Mouse (Mus musculus) layer of hippocampus, postnatal 10 days (tissue): ENCODE results near the gene Cd5. TPM values are rescaled to one million over a fixed set of nuclear protein-coding genes. Genes with fewer than 3 reads are reported as not detected.

ENCODE experiments used
- DNase-seq, 2 experiments: peaks; one replicate each; pipeline ENCODE4 v3.0.0; 2021; ENCODE audit warnings: low spot score in 2 of 2
- total RNA-seq, 2 experiments: library from RNA; stranded (reverse); gene quantifications; 2 replicates each; pipeline ENCODE4 v1.2.3; 2021

Cd5 gene
- total RNA-seq, 2 experiments from 2014 or later, result 0.29 to 0.32 TPM

DNA sequence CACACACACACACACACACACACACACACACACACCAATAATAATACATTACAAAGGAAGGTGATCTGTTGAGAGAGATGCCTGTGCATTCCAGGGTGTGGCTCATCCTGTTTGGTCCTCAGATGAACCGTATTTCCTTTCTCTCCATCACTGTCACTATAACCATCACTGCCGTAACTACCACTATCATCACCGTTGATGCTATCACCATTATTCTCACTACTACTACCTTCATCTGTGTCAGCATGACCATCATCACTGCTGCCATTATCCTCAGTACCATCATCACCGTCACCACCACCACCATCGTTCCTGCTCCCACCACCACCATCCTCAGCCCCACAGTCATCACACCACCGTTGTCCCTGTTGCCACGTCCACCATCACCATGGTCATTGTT is 6.8 kb downstream of the Cd5 start:
- no peak for DNase-seq

DNA sequence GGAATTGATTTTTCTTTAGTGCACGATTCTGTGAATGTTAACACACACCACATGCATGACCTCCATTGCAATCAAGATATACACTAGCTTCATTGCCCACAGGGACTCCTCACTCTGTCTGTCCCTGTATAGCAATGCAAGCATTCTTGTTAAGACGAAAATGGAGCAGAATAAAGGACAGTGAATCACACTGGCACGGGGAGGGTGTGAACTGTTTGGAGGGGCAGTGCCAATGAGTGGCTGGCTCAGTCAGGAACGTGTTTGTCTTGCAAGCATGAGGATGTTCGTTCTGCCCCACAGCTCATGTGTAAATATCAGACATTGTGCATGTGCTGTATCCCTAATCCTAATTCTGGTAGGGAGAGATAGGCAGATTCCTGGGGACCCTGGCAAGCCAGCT is 8.3 kb downstream of the Cd5 start:
- no peak for DNase-seq

DNA sequence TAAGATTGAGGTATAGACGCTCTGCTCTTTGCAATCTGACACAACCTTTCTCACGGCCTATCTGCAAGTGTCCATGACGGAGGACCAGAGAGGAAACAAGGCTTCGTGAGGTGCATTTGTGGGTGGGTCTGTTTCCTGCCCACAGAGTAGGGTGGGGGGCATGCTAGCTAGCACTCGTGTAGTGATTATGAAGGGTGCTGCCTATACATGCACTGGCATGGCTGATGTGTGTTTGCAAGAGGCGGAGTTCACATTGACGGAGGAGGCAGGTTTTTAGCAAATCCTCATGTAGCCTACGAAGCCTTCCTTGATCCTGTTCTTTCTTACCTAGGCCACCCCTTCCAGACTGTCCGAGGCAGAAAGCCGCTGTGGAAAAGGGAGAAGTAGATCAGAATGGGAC is 8.9 kb downstream of the Cd5 start:
- no peak for DNase-seq

DNA sequence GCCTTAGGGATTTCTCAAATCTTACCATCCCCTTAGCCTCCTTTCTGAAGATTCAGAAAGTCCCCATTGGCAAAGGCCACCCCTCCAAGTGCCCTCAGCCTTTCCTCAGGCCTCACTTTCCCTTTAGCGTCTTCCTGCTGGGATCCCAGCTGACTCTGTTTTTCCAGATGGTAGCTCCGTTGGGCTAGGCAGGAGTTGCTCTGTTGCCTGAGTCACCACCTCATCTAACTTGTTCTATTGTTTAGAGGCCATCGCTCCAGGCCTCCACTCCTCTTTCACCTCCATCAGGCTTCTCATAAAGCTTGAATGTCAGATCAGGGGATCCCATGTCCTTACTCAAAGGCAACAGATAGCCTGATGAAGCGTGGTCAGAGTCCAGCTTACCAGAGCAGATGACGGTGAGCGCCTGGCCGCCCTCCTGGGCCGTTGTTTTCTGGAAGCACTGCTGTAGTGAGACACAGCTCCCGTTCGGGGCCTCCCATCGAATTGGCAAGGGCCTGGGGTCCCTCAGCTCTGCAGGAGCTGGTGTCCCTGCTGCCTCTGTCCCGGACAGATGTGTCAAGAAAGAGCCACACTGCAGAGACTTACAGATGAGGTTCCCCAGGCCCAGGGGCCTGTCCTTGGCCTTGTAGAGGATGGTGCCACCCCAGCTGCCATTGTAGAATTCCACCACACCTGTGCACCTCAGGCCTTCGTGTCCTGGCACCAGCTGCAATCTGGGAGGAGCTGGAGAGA is 14.0 kb downstream of the Cd5 start:
- DNase-seq, result no peak

DNA sequence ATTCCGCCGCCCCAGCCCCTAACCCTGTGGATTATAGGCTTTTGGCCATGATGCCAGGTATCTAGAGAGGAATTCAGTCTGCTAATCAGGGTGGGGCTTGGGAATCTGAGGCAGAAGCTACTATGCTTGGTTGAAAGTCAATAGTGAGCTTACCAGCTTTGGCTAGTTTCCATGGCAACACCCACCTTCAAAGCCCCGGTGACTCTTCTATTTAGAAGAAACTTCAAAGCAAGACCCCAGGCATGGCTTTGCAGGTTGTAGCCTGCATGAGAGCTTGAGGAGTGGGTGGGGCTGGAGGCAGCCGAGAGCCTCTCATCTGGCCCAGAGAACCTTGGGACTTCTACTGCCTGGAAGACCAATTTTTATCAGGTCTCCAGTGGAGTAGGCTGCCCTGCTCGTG is 15.2 kb downstream of the Cd5 start:
- DNase-seq, result no peak

DNA sequence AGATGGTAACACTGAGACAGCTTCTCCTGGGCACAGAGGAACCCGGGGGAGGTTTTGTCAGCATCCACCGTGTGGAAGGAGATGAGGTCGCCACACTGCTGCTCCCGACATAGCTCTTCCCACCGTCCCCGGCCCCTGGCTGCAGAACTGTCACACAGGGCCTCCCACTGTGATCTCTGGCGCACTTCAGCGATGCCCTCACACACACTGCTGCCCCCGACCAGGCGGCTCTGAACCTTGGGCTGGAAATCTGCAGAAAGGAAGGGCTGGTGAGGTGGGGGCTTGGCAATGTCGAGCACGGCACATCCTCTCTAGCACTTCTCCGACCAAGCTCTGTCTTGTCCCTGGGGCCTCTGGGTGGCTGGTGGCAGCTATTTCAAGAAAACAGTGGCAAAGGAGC is 15.7 kb downstream of the Cd5 start:
- no peak for DNase-seq

DNA sequence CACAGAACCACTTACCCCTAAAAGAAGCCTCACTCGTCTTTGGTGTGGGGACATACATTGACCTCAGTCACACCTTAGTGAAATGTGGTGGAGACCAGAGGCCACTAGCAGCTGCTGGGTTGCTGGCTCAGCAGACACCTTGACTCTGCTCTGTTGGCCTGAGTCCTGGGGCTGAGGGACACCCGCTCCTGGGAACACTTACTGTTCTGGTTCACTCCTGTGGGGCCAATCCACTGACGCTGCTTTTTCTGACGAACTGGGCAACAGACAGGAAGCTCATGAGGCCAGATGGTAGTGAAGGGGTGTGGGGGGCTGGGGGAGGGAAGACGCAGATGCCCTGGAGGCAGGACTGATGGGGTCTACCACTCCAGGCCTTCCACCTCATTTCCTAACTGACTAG is 17.7 kb downstream of the Cd5 start:
- no peak for DNase-seq

DNA sequence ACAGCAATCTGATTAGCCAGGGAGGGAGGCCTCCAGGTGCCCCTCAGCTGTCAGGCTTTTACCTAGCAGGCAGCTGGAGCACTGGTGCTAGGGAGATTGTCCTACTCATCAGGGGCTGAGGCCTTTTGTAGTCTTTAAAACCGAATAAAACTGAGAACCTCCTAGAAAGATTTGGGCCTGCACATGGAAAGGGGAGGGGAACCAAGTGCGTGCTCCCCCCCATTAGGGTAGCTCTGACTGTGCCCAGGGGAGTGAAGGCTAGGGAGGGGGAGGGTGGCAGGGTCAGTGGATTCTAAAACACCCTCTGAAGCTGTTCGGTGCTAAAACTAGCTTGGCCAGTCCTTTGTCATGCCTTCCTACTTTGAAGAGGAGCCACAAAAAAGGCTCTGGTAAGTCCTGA is 18.3 kb downstream of the Cd5 start:
- no peak for DNase-seq

DNA sequence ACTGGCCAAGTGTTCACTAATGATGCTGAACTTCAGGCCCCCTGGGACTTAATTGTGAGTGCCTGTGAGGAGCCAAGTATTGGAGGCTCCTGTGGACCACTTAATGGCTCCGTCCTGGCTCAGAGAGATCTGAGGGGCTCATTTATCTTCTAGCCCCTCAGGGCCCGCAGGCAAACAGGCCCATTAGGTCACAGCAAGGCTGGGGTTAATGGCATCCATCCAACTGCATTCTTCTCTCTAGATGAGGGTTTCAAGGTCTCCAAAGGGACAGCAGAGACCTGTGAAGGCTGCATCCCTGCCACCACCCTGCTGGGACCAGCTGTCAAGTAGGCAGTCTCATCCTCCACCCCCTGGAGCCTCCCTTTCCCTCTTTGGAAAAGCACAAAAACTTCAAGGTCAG is 19.1 kb downstream of the Cd5 start:
- no peak for DNase-seq

DNA sequence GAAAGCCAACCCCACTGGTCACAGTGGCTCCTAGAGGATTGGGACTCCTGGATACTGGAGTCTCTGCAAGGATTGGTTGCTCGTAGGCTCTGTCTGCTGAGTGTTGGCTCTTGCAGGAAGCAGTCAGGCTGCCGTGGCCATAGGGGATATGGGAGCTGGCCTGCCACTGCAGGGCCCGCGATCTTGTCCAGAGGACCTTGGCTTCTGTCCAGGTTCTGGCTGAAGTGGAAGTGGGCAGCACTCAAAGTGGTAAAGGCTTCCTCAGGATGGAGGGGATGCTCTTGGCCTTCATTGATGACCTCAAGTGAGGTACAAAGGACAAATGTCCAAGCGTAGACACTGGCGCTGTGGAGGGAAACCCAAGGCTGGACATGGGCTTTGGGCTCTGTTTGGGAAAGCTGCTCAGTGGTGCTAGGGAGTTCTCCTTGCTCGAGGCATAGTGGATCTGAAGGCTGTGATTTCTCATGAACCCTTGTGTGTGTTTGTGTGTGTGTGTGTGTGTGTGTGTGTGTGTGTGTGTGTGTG is 20.5 kb downstream of the Cd5 start:
- no peak for DNase-seq

DNA sequence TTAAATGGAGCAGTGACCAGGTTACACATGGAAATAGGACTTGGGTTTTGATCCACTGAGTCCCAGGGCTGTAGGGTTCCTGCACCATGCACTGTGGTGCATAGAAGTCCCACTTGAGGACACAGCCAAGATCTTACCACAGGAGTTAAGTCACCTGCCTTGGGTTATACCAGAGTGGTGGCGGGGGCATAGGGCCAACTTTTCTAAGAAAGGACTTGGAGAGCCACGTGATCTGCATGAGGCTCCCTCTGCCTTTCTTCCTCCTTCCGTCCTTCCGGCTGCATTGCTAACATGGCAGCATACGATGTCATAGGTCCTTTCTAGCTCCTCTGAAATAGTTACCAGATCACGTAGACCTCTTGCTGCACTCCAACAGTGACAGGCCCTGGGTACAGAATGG is 23.3 kb downstream of the Cd5 start:
- DNase-seq, result no peak

DNA sequence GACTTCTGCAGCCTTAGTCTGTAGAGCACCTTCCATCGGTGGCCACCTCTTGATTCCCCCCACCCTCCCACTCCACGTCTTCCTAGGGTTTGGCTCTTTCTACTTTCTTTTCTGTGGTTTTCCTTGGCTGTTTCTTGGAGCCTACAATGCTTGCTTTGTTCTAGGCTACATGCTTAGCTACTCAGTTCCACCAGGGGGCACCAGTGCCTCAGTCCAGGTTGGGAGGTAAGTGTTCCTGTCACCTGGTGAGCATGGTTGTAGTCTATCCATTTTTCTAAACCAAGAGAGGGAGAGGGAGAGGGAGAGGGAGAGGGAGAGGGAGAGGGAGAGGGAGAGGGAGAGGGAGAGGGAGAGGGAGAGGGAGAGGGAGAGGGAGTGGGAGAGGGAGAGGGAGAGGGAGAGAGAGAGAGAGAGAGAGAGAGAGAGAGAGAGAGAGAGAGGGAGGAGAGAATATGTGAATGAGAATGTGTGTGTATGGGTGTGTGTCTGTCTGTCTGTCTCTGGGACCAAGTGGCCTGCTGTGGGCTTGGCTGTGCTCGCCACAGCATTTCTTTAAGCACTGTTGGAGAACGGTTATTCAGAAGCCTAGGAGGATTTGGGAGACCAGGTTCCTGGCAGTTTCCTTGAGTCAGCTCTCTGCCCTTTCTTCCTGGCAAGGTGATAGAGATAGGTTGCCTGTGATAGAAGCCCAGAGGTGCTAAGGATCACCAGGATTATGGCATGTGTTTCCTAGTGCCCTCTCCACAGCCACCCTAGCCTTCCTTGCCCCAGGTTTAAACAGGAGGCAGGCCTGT is 23.9 kb downstream of the Cd5 start:
- peak; percentile 83 to 86 for DNase-seq

DNA sequence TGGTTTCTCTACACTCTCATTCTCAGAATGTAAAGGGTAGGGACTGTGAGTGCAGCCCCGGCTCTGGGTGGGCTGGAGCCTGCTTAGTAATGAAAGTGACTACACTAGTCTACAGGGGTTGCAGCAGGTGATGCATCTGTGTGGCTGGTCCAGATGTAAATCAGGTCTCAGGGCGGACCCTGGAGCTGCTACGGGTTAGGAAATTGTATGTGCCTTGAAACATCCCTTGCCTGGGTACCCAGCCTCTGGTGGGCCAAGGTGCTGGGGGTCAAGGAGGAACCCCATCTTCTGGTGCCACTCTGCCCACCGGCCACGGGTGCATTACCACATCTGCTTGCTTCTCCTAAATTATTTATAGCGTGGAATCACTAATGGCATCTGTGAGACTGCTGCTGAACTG is 24.6 kb downstream of the Cd5 start:
- no peak for DNase-seq

DNA sequence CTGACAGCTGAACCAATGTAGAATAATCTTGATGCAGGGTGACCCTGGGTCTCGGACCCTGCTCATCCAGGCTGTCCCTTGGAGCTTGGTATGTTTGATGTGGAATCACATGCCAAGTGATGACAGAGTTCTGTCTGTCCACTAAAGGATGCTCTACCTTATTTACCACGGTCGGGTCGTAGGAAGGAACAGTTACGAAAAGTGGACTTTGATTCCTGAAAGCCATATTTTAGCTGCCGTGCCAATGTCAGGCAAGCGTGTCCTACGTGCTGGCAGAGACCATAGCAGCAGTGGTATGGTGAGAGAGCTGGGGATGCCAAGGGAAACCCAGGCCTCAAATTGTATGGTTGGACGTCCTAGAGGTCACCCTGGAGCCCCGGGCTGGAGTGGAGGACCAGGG is 25.3 kb downstream of the Cd5 start:
- no peak for DNase-seq

DNA sequence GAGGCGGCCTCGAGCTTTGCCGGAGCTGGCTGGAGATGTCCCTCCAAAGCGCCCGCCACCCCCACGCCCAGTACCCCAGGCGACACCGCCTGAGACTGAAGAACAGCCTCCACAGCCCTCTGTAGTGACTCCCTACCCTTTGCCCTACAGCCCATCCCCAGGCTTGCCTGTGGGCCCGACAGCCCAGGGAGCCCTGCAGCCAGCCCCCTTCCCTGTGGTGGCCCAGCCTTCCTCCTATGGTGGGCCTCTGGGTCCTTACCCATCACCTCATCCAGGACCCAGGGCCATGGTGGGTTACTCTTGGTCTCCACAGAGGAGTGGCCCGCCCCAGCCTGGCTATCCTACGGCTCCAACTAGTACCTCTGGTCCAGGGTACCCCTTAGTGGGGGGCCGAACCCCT is 26.2 kb downstream of the Cd5 start:
- no peak for DNase-seq

DNA sequence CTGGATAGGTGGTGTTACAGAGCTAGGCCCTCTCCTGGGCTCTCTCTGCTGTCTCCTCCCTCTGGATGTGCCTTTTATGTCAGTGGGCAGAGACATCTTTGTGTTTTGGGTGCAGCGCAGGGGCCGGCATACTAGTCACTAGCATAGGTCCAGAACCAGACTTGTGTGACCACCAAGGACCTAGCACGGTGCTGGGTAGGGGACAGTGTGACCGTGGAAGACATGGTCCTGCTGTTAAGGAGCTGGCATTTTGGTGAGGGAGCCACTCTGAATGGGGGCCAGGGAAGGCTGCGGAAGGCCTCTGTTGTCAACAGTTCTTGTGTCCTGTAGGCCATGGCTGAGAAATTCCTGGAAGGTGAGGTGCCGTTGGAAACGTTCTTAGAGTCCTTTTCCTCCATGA is 26.6 kb downstream of the Cd5 start:
- DNase-seq, result no peak

DNA sequence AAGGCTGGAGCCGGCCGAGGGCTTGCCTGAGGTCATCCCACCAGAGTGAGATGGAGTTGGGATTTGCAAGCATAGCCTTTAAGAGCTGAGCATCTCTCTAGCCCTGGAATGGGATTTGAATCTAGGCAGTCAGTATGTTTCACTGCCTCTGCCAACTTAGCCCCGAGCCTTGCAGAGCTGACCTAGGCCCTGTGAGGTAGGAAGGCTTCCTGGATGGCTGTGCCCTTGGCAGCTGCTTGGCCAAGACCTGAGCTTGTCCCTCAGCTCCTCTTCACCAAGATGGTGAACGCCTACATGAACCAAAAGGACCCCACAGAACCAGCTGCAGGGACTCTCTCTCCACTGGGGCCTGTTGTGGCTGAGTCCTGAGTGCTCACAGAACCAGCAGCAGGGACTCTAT is 28.1 kb downstream of the Cd5 start:
- no peak for DNase-seq

DNA sequence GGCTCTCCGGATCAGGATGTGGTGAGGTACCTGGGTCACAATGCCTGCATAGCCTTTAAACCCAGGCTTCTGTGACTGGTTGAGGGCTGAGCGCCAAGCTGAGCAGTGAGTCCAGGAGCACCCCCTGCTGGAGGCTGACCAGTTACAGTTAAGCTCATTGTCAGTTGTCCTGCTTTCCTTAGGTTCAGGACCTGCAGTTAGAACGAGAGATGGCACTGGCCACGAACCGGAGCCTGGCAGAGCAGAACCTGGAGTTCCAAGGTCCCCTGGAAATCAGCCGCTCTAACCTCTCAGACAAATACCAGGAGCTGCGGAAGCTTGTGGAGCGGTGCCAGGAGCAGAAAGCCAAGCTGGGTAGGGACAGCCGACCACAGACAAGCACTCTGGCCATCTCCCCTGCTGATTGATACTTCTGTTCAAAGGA is 28.7 kb downstream of the Cd5 start:
- DNase-seq, result peak; percentile 76 to 84

DNA sequence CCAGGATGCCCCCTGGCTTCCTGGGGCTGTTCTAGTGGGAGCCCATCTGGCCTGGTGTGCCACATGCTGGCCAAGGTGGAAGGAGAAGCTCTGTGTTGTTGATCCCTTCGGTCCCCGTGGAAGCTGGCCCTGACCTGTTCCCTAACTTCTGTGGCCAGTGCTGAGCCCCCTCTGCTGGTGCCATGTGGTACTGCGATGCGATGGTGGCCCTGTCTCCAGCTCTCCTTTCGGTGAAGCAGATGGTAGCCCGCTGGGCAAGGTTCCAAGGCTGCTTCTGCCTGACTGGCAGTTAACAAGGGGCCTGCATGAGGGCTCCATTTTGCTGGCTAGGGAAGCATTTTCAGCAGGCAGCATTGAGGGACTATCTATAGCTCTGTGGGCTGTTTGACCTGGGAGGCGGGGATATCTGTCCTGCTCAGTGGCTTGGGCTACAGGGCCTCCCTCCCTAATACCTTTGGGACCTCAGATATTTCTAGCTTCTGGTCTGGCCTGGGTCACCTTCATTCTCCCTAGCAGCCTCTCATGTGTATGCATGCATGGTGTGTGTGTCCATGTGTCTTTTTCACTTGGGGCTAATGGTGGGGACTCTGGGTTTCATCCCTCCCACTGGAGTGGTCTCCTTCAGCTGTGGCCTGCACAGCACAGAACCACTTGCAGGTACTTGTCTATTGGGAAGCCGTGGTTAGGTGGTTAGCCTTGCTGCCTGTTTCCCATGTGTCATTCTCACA is 29.3 kb downstream of the Cd5 start:
- peak; percentile 100 for DNase-seq

DNA sequence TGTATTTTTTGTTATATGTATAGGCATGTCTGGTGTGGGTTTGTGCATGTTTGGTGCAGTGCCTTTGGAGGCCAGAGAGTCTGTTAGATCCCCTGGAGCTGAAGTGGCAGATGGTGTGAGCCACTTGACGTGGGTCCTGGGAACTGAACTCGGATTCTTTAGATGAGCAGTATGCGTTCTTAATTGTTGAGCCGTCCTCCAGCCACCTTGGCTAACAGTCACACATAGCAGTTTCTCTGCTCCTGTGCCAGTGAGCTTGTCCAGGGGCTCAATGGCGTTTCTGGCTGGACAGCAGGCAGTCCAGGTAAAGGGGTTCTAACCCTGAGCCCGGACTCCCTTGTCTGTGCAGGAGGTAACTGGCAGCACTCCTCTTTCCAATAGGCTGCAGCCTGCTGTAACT is 29.9 kb downstream of the Cd5 start:
- DNase-seq, result no peak

DNA sequence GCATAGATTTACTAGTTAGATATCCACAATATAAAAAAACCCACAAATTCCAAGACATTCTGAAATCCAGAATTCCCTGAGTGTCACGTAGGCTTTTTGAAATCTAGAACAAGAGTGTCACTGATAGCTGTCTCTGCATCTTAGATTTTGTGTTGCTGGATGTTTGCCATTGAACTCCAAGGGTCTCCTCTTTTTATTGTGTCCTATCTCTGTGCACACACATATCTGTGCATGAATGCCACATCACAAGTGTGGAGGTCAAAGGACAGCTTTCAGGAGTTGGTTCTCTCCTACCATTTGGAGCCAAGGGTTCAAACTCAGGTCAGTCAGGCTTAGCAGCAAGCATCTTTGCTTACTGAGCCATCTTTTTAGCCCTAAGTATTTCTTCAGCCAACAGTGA is 30.9 kb downstream of the Cd5 start:
- DNase-seq, result no peak
